Mouse (Mus musculus) lung, postnatal 0 days (tissue): ENCODE measurements at regions not wholly inside any gene's neighbourhood (a gene's known extent, or its start where the extent isn't known, plus 50 kb on each side); places are given as distances from the start of the nearest gene placed in this dataset.

Source experiments
- CTCF ChIP-seq: IDR thresholded peaks from 2 replicates; pipeline ENCODE4 v1.5.1; 2016; ENCODE audit warnings: antibody characterized with exemption, mild to moderate bottlenecking
- EP300 ChIP-seq: IDR thresholded peaks from 2 replicates; pipeline ENCODE4 v1.6.1; 2016; ENCODE audit warnings: antibody characterized with exemption, mild to moderate bottlenecking, control low read depth

- no peak for TF ChIP-seq CTCF
- TF ChIP-seq EP300: no peak
These were observed 261.3 kb upstream of the Kazn start for GRCm38 (mm10) chr4:142500541-142500940.
